Mouse (Mus musculus) skeletal muscle tissue, adult 2 months (tissue): ENCODE results near the gene Crygf.
"Not testable (repeated sequence)": the region's sequence is repeated elsewhere in the genome, so short reads cannot be mapped to it uniquely, and the experiment has no call there.

Experiments
- DNase-seq: peaks from one replicate; pipeline ENCODE4 v3.0.0-alpha.2; 2012; ENCODE audit warnings: low read depth, low spot score

The Crygf gene

DNA sequence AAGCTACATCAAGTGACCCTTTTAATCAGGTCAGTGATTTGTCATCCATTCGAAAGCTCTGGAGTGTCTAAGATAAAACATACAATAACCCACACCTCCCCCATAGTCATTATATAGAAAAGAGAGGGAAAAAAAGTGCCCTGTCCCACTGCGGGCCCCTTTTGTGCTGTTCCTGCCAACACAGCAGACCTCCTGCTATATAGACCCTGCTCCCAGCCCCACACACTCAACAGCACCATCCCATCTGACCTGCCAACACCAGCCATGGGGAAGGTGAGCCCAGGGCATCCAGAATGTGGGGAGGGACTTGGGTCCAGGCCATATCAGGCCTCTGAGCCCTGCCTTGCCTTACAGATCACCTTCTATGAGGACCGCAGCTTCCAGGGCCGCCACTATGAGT, at the start of gene Crygf:
TSS of gene Crygf (plus strand) at position 227 of the 400 bp plus-strand sequence.
- no peak for DNase-seq

DNA sequence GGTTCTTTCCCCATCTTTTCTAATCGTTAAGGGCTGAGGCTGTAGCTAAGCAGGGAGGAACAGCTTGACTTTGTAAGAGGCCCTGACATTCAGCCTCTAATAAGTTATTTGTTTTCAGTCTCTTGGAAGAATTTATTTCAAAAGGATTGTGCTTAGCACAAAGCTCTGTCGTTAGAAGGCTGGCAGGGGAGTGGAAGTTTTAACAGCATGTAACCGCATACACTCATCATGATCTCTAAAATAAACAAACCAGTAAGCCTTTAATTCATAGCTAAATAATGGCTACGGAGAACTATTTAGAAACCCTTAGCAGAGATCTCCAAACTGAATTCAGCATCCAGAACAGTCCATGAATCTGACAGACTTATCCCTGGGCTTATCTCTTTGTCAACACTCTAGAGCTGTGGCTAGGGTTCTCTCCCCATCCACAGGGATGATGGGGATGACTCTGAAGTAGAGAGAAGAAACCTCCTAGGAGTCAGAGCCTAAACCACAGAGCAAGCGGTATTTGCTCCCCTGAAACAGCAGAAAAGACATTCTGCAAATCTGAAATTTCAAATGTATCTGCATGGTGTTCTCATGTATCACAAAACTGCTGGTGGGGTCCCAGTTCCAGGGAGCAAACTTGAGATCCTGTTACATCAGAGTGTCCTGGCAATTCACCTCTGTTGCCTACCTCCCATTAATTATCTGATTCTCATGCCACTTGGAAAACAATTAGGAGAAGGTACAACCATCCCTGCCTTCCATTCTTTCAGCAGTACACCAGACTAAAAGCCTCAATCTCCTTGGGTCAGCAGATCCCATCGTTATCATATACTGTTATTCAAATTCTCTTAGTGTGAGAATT, 734 bp upstream of the Crygf start:
- no peak for DNase-seq

DNA sequence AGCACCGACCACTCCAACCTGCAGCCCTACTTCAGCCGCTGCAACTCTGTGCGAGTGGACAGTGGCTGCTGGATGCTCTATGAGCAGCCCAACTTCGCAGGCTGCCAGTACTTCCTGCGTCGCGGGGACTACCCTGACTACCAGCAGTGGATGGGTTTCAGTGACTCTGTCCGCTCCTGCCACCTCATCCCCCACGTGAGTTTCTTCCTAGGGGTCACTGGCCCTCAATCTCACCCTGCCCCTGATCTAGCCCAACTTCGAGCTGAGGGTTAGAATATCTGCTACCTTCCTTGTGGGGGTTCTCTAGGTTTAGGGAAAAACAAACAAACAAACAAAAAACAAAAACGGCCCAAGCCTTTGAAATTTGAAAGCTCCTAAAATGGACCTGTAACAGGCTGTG, 376 bp downstream of the Crygf start:
- DNase-seq: not testable (repeated sequence)

DNA sequence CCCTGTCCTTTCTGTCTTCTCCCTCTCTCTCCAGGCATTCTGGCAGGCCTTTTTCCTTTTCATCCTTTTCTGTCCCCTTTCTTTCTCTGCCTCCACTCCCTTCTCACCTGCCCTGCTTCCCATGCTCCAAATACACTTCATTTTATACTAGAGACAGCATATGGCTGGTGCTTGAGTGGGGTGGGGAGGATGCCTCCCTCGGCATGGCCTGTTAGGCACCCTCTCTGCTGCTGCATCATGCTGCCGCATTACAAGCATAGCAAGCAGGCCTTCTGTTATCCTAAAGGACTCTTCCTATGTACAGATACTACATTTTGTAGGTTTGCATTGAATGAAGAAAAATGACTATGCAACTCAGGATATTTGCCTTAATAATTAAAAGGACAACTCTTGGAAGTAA, 3.7 kb downstream of the Crygf start:
- DNase-seq: no peak

DNA sequence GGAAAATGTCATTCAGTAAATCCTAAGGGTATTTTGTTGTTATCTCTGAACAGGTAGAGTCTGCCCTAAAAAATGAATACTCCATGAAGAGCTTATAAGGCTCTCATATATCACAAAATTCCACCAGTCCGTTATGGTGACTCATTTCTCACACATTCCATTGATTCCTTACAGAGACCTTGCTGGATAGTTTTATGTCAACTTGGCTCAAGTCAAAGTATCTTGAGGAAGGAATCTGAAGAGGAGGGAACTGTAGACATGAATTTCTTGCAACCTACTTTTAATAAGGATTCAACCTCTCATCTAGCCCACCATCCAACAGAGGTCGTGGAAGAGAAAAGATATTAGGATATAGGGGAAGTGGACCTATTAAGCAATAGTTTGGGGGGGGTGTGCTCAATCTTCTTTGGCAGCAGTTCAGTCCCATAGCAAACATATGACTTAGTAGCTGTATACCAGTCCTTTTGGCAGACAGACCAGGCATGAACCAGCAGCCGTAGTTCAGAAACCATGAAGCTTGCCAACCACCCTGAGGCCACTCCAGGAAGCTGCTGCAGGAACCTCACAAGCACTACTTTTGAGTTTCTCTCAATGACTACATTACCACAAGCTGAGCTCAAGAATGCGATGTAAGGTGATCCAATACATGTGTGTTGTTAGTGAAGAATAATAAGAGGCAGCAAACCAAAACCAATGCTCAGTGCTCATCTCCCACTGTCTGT, 5.9 kb downstream of the Crygf start:
- DNase-seq: no peak
